Mouse (Mus musculus) stomach, postnatal 0 days (tissue): ENCODE data around the gene Bcl3. TPM values are rescaled to one million over a fixed set of nuclear protein-coding genes. Genes with fewer than 3 reads are reported as not detected.
A peak's percentile ranks its signal among the peaks of the same experiment; 100 is the strongest.

Experiments
- ATAC-seq: fragments of 200-750 bp; cut with Nextera tagmentation; 2 replicates; pipeline ENCODE4 v1.8.0; 2017; ENCODE audit not compliant: low FRiP score, low TSS enrichment
- DNase-seq: peaks from one replicate; pipeline ENCODE4 v3.0.0-alpha.2; 2016; ENCODE audit warnings: low spot score
- H3K27ac ChIP-seq: fragments of 300-500 bp; sonication (generic); replicated peaks from 2 replicates; pipeline ENCODE4 v1.5.1; 2014; ENCODE audit warnings: mild to moderate bottlenecking, control low read depth
- H3K27me3 ChIP-seq: fragments of 300-500 bp; sonication (generic); 2 replicates; pipeline ENCODE4 v1.6.1; 2014; ENCODE audit warnings: low read length; ENCODE audit not compliant: control insufficient read depth, insufficient read depth
- H3K36me3 ChIP-seq: fragments of 300-500 bp; sonication (generic); 2 replicates; pipeline ENCODE4 v1.6.1; 2014; ENCODE audit warnings: low read length, mixed read lengths; ENCODE audit not compliant: control insufficient read depth, insufficient read depth
- H3K4me1 ChIP-seq: fragments of 300-500 bp; sonication (generic); replicated peaks from 2 replicates; pipeline ENCODE4 v1.6.1; 2014; ENCODE audit warnings: antibody characterized with exemption; ENCODE audit not compliant: control insufficient read depth, insufficient read depth
- H3K4me2 ChIP-seq: fragments of 300-500 bp; sonication (generic); replicated peaks from 2 replicates; pipeline ENCODE4 v1.6.1; 2014; ENCODE audit warnings: low read depth, mild to moderate bottlenecking, control low read depth, moderate library complexity
- H3K4me3 ChIP-seq: fragments of 300-500 bp; sonication (generic); 2 replicates; pipeline ENCODE4 v1.5.1; 2014; ENCODE audit warnings: low read depth, low read length, control low read depth
- H3K9ac ChIP-seq: fragments of 300-500 bp; sonication (generic); 2 replicates; pipeline ENCODE4 v1.6.1; 2014; ENCODE audit warnings: mild to moderate bottlenecking, low read length, control low read depth, mixed read lengths
- H3K9me3 ChIP-seq: fragments of 300-500 bp; sonication (generic); 2 replicates; pipeline ENCODE4 v1.6.1; 2016; ENCODE audit warnings: low read length; ENCODE audit not compliant: control insufficient read depth
- CTCF ChIP-seq: IDR thresholded peaks from 2 replicates; pipeline ENCODE4 v1.5.1; 2016; ENCODE audit warnings: antibody characterized with exemption, low read depth, mild to moderate bottlenecking, moderate library complexity
- EP300 ChIP-seq: optimal IDR thresholded peaks from 2 replicates; pipeline ENCODE3; 2016; ENCODE audit warnings: antibody characterized with exemption
- WGBS: fragments of 180-500 bp; shearing (Covaris S2); extraction: QIAGEN DNeasy Blood & Tissue Kit; methylation state at CpG from one replicate; pipeline ENCODE4 v1.1.7; 2014; 5-methylcytosine and 5-hydroxymethylcytosine counted together
- polyA plus RNA-seq: library from polyadenylated mRNA; unstranded; fragments of >200 nt; fragmentation: Nextera tagmentation; extraction: Ambion mirVana; gene quantifications from 2 replicates; pipeline ENCODE4 v1.2.1, GENCODE M21; 2015

Bcl3 gene
- polyA plus RNA-seq, 1 experiment from 2014 or later, result 9.1 TPM

- Histone ChIP-seq H3K27ac (no peak overlapping the region), H3K9me3 (no peaks in the 10 kb centered on the region), H3K36me3 (0 out of 2 replicates have a peak, but pooled peaks cover 4% of the 10 kb centered on the region), H3K9ac (no peak overlapping the region; the same call in 1 of the 2 replicates), H3K4me1 (no peaks in the 10 kb centered on the region), H3K4me3 (no peak overlapping the region), H3K4me2 (no peak overlapping the region), H3K27me3 (no peaks in the 10 kb centered on the region)
- no peak for ATAC-seq
- WGBS, result 38% methylated on average over 27 of the region's 27 CpGs
- TF ChIP-seq CTCF (no peak), EP300 (no peak)
- DNase-seq, result no peak
Observed at GRCm38 (mm10) chr7:19809369-19809768, 13.2 kb downstream of the Bcl3 start.

- H3K36me3 ChIP-seq, result 0 out of 2 replicates have a peak, but pooled peaks cover 4% of the 10 kb centered on the region
- H3K9me3 ChIP-seq, result no peaks in the 10 kb centered on the region
- DNase-seq, result no peak
- no peak for ATAC-seq
- H3K4me3 ChIP-seq, result no peak overlapping the region
- WGBS, result 80% methylated on average over 8 of the region's 8 CpGs
- H3K27me3 ChIP-seq, result no peaks in the 10 kb centered on the region
- H3K4me1 ChIP-seq, result no peaks in the 10 kb centered on the region
- no peak overlapping the region for H3K27ac ChIP-seq
- H3K9ac ChIP-seq, result no peak overlapping the region
- no peak for TF ChIP-seq CTCF
- TF ChIP-seq EP300, result no peak
- no peak overlapping the region for H3K4me2 ChIP-seq
Observed at GRCm38 (mm10) chr7:19806356-19806969, 16.1 kb downstream of the Bcl3 start.

- no peak overlapping the region for H3K9ac ChIP-seq
- no peak overlapping the region for H3K27ac ChIP-seq
- no peaks in the 10 kb centered on the region for H3K27me3 ChIP-seq
- ATAC-seq (peak; percentile 21; the same call in 1 of the 2 replicates), DNase-seq (peak; percentile 82)
- no peak overlapping the region for H3K4me3 ChIP-seq
- WGBS, result 22% methylated on average over 5 of the region's 7 CpGs
- no peaks in the 10 kb centered on the region for H3K9me3 ChIP-seq
- no peak overlapping the region for H3K4me2 ChIP-seq
- H3K4me1 ChIP-seq, result no peaks in the 10 kb centered on the region
- TF ChIP-seq CTCF, result peak; percentile 94
- TF ChIP-seq EP300, result no peak
- no peaks in the 10 kb centered on the region for H3K36me3 ChIP-seq
Observed at GRCm38 (mm10) chr7:19802995-19803394, 19.6 kb downstream of the Bcl3 start.

GRCm38 (mm10) chr7:19800764-19801163, 21.8 kb downstream of the Bcl3 start:
- Histone ChIP-seq H3K4me3 (no peak overlapping the region), H3K36me3 (no peaks in the 10 kb centered on the region), H3K9me3 (no peaks in the 10 kb centered on the region), H3K27me3 (no peaks in the 10 kb centered on the region), H3K9ac (no peak overlapping the region), H3K4me1 (no peaks in the 10 kb centered on the region), H3K4me2 (no peak overlapping the region), H3K27ac (no peak overlapping the region)
- peak; percentile 88 for TF ChIP-seq CTCF
- no peak for TF ChIP-seq EP300
- ATAC-seq (no peak), DNase-seq (peak; percentile 58)
- 25% methylated on average over 2 of the region's 2 CpGs for WGBS

GRCm38 (mm10) chr7:19796697-19797588, 25.6 kb downstream of the Bcl3 start, which contains the start of gene Cblc:
Cblc (minus strand) TSS chr7:19796809.
- Histone ChIP-seq H3K36me3 (no peaks in the 10 kb centered on the region), H3K4me3 (peak within 1 kb of the TSS; percentile 50), H3K4me2 (peak within 1 kb of the TSS; percentile 62), H3K4me1 (no peaks in the 10 kb centered on the region), H3K27ac (peak within 1 kb of the TSS; percentile 94), H3K9ac (peak within 1 kb of the TSS; percentile 79), H3K9me3 (no peaks in the 10 kb centered on the region), H3K27me3 (no peaks in the 10 kb centered on the region)
- ATAC-seq (peak; percentile 93), DNase-seq (peak; percentile 96)
- 3% methylated on average over 32 of the region's 32 CpGs for WGBS
- peak; percentile 14 for TF ChIP-seq EP300
- TF ChIP-seq CTCF, result peak; percentile 88

GRCm38 (mm10) chr7:19796254-19796653, 26.3 kb downstream of the Bcl3 start:
- TF ChIP-seq CTCF (no peak), EP300 (no peak)
- DNase-seq (no peak), ATAC-seq (0 out of 2 replicates have a peak, but pooled peaks have one; percentile 1)
- H3K27me3 ChIP-seq, result no peaks in the 10 kb centered on the region
- no peaks in the 10 kb centered on the region for H3K4me1 ChIP-seq
- H3K27ac ChIP-seq, result peak overlapping the region; percentile 94
- WGBS, result 15% methylated on average over 18 of the region's 18 CpGs
- peak overlapping the region; percentile 62 for H3K4me2 ChIP-seq
- peak overlapping the region; percentile 50 for H3K4me3 ChIP-seq
- H3K9me3 ChIP-seq, result no peaks in the 10 kb centered on the region
- no peaks in the 10 kb centered on the region for H3K36me3 ChIP-seq
- peak overlapping the region; percentile 79 for H3K9ac ChIP-seq
